Mouse (Mus musculus) MN1 (cell line): ENCODE measurements around the gene Actb.

Experiments used
- DNase-seq: peaks from one replicate; pipeline ENCODE4 v3.0.0-alpha.2; 2016; ENCODE audit warnings: low spot score

Actb gene

DNA sequence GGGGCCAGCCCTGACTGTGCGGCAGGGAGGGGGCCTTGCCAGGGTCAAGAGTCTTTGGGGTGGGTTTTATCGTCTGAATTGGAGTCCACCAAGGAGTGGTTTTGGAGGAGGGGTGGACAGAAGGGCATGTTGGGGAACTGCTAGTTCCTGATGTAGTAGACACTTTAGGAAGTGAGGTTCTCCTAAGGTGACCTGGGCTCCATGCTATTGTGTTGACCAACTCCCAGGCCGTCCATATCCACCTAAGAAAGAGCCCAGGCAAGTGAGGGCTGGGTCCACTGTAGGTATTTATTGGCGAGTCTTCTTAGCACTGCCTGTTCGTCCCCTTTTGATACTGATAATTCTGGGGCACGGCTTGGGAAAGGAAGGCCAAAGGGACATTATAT lies 14.5 kb upstream of the Actb start:
- DNase-seq: no peak

DNA sequence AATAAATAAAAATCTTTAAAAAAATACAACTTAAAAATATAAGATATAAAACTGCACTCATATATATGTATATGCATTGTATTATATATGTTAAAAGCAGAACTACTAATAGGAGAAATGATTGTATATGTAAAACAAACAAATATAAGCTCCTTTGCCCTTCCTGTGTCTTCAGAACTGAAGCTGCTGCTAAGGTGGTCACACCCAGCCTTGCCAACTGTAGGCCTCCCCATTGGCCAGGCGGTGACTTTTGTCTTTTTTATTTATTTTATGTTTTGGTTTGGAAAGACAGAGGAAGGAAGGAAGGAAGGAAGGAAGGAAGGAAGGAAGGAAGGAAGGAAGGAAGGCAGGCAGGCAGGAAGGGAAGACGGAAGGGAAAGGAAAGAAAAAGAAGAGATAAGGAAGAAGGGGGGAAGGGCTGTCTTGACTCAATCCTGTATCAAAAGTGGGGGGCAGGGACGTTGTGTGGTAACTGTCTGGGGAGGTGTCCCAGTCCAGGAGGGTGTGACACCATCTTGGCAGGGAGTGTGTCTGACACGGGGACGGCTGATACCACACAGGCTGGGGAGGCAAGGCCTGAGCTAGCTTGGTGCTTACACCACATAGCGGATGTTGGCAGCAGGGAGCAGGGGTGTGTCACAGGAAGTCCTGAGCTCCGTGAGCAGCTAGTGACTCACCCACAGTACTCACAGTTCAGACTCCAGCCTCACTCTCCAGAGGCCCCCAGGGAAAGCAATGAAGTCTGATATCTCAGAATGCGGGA lies 13.9 kb upstream of the Actb start:
- peak; percentile 90 for DNase-seq

DNA sequence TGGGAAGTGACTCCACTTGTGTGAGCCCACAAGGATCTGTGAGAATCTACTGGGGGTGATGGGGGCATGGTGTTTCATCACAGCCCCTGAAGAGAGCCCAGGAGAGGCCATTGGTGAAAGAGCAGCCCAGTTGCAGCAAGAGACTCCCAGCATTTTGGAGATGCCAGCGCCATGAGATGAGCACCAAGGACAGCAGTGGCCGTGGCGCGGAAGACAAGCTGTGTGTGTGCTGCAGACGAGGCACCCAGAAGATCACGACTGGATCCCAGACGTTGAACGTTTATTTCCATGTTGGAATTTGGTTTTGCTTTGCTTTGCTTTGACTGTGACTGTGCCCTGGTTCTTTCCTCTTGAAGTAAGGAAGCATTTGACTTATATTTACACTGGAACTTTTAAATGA lies 10.8 kb upstream of the Actb start:
- no peak for DNase-seq

DNA sequence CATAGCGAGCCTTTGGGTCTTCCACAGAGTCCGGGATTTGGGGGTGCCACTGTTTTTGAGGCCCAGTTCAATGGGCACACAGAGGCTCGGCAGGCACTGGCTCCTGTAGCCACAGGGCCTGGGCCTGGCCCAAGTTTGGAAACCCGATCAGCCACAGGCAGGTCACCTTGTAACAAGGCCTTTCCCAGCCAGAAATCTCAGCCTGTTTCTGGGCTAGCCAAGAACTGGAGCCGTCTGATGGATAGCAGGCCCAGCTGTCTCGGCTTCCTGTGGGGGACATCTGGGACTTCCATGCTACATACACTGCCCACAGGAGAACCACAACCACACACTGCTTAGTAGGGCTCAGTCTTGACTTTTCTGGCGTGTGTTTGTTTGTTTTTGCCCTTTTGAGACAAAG lies 10.0 kb upstream of the Actb start:
- no peak for DNase-seq

DNA sequence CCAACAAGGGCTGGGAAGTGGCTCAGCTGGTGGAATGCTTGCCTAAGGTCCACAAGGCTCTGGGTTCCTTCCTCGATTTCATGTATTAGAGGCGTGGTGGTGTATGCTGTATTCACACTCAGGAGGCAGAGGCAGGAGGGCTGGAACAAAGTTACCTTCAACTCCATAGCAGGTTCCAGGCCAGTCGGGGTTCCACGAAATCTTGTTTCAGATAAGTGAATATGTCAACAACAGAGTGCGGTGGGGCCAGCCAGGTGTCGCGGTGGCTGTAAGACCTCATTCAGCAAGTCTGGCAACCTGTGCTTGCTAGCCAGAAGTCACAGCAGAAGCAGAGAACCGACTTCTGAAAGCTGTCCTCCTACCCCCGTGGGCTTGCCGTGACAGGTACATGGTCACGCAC lies 8.7 kb upstream of the Actb start:
- no peak for DNase-seq

DNA sequence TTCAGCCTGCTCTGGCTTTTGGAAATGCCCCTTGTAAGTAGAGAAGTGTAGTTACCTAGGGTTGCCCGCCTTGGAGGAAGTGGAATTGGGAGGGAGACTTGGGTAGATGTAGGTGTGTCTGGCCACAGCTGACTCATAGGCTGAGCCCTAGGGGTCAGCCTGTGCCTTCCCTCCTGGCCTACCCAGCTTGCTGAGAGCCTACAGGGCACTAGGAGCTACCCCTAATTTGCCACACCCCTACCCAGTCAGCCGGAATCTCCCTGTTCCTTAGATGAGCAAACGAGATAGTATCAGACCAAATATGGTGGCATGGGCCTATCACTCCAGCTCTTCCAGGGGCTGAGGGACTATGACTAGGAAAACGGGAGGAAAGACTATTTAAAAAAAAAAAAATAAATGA lies 6.2 kb upstream of the Actb start:
- no peak for DNase-seq

DNA sequence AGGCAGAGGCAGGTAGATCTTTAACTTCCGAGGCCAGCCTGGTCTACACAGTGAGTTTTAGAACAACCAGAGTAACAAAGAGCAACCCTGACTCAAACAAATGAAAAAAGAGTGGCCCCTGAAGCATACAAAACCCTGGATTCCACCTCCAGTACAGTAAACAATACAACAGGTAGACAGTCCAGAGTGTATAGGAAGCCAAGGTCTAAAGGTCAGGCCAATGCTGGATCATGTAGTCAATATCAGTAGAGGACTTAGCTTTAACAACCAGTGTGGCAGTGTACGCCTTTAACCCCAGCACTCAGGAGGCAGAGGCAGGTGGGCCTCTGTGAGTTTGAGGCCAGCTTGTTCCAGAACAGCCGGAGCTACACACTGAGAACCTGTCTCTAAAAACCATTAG lies 5.8 kb upstream of the Actb start:
- no peak for DNase-seq

DNA sequence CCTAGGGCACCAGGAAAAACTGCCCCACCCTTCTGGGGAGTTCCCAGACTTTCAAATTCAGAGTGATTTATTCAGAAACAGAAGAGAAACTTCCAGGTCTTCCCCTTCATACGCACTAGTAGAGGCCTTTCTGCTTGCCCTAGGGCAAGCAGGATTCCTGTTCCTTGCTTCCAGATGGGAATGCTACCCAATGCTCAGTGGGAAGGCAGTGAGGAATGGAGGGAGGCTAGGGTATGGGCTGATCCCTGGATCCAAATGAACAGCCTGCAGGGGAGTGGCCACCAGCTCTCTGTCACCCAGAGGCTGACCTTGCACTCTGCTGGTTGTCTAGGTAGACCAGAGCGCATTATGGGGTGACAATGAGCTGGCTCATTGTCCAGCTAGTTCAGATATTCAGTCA lies 5.1 kb upstream of the Actb start:
- no peak for DNase-seq

DNA sequence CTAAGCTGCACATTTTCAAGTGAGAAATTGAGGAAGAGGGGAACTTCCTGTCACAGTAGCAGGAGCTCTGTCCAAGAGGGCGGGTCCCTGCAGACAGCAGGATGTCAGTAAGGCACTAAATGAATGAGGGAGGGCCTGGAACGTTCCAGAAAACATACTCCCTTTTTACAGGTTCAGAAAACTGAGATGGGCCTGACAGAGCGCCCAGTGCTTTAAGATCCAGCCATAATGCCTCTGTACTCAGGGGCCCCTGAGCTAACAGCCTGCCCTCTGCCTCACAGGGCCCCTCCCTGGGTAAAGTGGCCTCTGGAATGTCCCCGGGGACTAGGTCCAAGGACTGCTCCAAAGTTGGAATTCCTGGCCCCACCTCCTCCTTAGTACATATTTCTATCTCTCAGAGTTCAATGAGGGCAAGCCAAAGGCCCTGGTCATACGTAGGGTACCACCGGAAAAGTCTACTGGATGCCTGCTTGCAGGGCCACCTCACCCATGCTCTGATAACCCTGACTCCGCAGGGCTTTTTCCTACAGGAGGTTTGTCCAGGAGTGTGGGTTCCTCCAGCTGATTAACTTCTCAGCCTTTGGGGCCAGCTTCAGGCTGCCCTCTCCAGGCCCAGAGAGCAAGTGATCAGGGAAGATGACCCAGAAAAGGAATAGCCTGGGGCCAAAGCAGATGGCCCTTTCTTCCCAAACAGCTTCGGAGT lies 3.2 kb upstream of the Actb start:
- DNase-seq: no peak

DNA sequence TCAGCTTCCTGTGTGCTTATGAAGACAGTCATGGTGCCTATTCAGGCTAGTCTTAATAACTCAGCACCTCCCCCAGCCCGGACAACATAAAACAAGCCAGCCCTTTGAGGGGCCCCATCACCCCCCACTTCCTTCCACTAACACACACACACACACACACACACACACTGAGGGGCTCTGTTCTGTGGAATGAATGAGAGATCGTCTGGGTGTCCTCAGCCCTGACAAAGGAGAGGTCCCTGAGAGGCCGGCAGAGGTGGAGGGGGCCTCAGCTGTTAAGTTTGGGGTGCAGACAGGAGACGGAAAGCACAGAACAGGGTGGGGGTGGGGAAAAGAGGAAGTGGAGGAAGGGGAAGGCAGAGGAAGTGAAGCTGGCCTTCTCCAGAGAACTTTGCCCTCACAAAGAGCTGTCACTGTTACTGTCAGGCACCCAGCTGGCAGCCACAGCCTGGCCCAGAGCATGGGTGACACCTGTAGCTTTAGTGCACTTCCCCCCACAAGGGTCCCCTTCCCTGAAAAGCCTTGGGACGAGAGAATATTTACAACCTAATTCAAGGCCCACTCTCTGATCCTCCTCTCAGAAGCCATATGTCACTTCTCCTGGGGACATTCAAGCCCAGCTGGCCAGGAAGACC lies 2.5 kb upstream of the Actb start:
- no peak for DNase-seq

DNA sequence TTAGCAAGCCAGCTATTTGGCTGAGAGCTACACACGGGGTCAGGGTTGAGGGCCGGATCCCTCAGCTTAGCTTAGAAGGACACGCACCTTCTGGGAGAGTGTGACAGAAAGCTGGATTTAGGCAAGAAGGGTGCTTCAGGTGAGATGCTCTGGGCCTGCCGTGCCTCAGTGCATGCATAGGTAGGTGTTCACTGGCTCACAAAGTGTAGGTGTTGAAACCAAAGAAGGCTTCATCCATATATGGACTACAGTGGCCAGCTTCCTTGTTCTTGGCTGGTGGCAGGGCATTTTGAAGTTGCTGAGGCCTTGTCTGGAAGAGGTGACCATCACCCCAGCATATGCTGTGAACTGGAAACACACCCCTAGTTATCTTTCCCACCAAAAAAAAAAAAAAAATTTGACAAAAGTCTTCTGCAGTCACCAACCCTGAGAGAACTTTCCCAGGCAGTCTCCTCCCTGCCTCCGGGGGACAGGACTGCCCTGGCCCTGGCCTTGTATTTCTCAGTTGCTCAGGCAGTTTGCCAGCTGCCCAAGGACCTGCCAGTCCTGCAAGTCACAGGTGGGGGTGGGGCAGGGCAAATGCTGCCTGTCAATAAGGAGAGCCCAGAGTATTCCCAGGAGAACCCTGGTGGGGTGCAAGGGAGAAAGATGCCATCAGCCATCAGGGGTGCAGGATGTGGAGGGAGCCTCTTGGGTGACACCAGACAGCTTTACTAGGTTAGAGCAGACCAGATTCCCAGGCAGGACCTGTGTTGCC lies 1.4 kb upstream of the Actb start:
- peak; percentile 75 for DNase-seq

DNA sequence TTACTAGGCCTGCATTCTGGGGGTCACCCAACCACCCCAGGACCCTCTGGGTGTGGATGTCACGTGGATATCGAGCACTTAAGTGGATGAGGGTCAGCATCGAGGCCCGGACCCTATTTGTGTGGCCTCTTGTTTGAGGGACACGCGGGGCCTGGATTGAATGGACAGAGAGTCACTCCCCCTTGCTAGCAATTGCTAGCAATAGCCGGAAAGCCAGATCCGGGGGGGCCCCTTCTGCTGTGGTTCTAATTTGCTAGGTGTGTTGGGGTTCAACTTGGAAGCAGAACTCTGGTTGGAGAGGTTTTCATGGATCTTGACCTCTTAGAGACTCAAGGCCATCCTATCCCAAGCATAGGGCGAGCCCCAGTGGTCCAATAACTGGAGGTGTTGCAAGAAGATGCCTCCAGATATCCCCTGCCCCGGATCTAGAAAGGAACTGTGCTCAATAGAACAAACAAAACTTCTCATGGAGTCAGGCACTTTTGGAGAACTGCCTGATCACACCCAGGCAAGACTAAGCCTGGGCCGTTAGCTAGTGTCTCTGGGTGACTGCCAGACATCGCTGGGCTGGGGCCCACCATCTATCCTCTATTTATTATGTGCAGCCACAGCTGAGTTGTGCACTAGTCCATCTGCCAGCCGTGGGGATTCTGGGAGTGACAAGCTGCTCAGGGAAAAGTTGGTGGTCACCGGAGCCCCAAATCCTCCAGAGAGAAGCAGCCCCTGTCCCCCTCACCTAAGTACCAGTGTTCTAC lies 671 bp upstream of the Actb start:
- peak; percentile 43 for DNase-seq

DNA sequence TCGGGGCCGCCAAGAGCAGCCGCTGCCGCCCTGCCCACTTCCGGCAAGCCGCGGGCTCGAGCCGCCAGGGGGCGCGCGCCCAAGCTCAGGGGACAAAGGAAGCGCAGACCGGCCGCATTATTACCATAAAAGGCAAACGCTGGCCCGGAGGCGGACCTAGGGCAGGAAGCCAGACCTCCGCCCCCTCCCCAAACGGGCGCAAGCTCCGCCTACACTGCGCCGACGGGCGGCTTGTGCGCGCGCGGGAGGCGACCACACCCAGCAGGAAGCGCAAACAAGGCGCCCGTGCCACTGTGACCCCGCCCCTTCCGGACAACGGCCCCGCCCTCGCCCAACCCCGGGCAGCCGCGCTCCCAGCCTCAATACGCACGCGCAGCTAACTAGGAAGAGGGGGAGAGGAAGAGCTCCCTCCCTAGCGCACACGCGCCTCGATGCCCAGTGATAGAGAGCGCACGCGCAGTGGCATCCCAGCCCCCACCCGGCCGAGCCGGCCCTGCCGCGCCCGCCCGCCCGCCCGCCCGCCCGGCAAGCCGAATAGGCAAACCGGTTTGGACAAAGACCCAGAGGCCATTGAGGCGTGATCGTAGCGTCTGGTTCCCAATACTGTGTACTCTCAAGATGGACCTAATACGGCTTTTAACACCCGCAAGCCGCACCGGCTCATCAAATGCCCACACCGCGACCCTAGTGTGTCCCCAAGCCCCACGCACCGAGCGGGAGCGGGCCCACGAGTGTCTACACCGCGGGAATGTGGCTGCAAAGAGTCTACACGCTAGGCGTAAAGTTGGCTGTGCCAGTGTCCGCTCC lies 626 bp downstream of the Actb start:
- peak; percentile 100 for DNase-seq

DNA sequence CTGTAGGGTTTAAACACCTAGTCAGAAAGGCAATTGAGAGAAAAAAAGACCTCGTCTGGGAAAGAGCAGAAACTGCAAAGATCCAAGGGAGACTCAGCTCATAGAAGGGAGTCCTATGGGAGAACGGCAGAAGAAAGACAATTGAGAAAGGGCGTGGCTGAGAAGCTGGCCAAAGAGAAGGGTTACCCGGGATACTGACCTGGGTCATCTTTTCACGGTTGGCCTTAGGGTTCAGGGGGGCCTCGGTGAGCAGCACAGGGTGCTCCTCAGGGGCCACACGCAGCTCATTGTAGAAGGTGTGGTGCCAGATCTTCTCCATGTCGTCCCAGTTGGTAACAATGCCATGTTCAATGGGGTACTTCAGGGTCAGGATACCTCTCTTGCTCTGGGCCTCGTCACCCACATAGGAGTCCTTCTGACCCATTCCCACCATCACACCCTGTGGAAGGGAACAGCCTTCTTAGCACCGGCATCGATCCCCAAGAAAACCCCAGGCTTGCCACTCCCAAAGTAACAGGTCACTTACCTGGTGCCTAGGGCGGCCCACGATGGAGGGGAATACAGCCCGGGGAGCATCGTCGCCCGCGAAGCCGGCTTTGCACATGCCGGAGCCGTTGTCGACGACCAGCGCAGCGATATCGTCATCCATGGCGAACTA lies 1.4 kb downstream of the Actb start:
- DNase-seq: peak; percentile 55

DNA sequence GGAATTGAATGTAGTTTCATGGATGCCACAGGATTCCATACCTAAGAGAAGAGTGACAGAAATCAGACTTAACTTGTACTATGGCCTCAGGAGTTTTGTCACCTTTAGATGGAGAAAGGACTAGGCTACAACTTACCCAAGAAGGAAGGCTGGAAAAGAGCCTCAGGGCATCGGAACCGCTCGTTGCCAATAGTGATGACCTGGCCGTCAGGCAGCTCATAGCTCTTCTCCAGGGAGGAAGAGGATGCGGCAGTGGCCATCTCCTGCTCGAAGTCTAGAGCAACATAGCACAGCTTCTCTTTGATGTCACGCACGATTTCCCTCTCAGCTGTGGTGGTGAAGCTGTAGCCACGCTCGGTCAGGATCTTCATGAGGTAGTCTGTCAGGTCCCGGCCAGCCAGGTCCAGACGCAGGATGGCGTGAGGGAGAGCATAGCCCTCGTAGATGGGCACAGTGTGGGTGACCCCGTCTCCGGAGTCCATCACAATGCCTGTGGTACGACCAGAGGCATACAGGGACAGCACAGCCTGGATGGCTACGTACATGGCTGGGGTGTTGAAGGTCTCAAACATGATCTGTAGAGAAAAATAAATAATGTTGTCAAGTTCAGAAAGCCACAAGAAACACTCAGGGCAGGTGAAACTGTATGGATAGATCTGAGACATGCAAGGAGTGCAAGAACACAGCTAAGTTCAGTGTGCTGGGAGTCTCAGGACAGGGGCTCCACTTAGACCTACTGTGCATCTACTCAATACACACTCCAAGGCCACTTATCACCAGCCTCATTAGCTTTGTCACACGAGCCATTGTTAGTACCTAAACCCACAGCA lies 2.1 kb downstream of the Actb start:
- DNase-seq: no peak

DNA sequence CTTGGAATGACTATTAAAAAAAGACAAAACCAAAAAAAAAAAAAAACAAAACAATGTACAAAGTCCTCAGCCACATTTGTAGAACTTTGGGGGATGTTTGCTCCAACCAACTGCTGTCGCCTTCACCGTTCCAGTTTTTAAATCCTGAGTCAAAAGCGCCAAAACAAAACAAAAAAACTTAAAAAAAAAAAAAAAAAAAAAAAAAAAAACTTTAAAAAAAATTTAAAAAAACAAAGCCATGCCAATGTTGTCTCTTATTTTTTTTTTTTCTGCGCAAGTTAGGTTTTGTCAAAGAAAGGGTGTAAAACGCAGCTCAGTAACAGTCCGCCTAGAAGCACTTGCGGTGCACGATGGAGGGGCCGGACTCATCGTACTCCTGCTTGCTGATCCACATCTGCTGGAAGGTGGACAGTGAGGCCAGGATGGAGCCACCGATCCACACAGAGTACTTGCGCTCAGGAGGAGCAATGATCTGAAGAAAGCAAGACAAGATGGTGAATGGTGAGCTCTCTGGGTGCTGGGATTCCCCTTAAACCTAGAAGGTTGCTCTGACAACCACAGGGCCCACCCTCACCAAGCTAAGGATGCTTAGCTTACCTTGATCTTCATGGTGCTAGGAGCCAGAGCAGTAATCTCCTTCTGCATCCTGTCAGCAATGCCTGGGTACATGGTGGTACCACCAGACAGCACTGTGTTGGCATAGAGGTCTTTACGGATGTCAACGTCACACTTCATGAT lies 2.9 kb downstream of the Actb start:
- no peak for DNase-seq

DNA sequence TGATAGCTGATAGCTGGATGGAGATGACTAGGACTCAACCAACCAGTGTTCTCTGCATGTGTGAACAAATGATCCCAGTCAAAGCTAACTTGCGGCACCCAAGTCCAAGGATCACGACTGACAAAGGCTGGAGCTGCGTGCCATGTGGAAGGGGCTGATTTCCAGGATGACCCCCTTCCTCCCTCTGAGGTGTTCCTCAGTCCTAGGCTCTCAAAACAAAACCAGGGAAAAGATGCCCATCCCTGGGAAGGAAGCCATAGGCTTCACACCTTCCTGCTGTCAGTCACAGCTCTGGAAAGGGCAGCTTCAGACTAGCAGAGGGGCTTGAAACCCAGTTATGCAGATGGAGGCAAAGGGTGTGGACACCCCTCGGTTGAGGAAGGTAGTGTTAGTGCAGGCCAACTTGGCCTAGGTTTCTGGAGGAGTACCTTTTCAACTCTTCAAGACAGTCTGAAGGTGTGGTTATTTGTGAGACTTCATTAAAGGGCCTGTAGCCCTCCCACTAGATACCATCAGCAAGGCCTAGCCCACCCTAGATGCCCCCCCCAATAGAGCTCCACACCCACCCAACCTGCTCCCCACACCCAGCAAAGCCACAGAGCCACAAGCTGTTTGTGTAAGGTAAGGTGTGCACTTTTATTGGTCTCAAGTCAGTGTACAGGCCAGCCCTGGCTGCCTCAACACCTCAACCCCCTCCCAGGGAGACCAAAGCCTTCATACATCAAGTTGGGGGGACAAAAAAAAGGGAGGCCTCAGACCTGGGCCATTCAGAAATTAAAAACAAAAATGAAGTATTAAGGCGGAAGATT lies 3.8 kb downstream of the Actb start:
- no peak for DNase-seq
